Mouse (Mus musculus) layer of hippocampus, postnatal 10 days (tissue): ENCODE results near the gene Nat9. TPM values are rescaled to one million over a fixed set of nuclear protein-coding genes. Genes with fewer than 3 reads are reported as not detected.

Source experiments
- DNase-seq, 2 experiments: peaks; one replicate each; pipeline ENCODE4 v3.0.0; 2021; ENCODE audit warnings: low spot score in 2 of 2
- total RNA-seq, 2 experiments: library from RNA; stranded (reverse); gene quantifications; 2 replicates each; pipeline ENCODE4 v1.2.3; 2021

Gene Nat9
- total RNA-seq, 2 experiments from 2014 or later: 15.8 to 17.6 TPM

DNA sequence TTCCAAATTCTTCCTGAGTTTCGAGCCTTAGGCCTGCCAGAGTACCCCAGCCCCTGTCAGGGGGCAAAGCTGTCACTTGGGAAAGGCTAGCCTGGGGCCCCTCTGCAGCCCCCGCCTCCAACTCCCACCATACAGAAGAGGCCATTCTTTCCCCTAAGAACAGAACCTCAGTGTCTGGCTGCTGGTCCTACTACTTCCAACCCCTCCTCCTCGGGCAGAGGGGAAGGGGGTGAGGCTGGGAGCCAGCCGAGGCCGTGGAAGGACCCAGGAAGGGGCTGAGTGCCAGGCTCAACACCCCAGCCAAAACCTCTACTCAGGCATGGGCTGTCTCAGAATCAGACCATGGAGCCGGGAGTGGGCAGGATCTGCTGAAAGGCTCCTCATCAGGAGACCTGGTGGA, 8.5 kb downstream of the Nat9 start:
- DNase-seq: peak; percentile 70 to 77

- no peak for DNase-seq
Measured at GRCm38 (mm10) chr11:115178766-115179165, 8.9 kb downstream of the Nat9 start.

DNA sequence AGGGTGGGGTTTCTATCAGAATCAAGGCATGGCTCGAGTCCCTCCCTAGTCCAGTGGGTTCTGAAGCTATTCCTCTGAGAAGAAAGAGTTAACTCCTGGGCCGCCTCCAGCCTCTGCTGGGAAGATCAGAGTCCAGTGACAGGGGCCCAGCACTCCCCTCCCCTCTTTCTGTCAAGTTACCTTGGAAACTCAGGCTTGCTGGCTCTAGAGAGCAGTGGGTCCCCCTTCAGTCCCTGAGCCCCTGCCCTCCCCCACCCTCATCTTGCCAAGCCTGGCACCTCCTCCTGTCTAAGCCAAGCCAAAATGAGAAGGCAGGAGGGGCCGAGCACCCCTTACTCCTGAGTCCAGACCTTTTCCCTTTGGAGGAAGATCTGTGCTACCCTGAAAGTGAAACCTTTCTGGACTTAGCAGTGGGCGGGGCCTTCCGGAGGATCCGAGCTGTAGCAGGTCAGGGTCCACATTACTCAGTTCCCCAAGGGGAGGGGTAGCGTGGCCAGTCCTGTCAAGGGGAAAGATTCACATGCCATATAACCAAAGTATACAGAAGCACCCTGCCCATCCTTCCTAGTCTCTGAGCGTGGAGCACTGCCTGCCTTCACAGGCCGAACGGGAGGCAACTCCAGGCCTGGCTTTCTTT, 10.0 kb downstream of the Nat9 start:
- peak in 1 of 2 experiments; percentile 61 for DNase-seq

DNA sequence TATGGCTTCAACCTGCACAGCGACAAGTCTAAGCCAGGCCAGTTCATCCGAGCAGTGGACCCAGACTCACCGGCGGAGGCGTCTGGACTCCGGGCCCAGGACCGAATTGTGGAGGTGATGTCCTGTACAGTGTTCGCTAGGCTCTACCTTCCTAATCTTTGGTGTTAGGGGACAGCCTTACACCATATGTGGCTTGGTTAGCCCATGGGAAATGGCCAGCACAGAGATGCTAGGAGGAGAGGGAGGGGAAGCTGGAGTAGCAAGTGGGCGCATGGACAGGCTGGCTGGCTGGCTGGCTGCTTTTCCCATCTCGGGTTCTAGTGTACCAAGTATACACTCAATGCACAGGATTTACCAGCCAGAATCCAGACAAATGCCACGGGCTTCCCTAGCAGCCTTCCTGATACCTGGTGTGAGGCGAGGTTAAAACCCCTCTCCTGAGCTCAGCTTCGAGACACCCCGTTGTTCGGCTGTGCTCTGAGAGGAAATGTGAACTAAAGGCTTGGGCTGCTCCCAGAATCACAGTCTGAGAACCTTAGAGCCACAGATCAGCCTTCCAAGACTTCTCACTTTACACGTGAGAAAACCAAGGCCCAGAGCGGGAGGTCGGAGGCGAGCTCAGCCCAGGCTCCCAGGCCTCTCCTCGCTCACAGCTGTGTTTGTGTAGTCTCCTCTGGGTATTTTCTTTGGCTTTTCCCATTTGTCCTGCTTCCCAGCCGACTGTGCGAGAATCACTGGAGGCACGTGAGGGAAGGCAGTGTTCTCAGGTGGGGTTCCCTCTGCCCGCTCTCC, 11.1 kb downstream of the Nat9 start:
- DNase-seq: no peak

- no peak for DNase-seq
Measured at GRCm38 (mm10) chr11:115173549-115174339, 13.9 kb downstream of the Nat9 start.

- DNase-seq: no peak
Measured at GRCm38 (mm10) chr11:115172825-115173287, 14.8 kb downstream of the Nat9 start.

GRCm38 (mm10) chr11:115171125-115171524, 16.5 kb downstream of the Nat9 start:
- no peak for DNase-seq

GRCm38 (mm10) chr11:115169430-115169829, 18.2 kb downstream of the Nat9 start:
- no peak for DNase-seq

GRCm38 (mm10) chr11:115167631-115168249, 19.9 kb downstream of the Nat9 start:
- no peak for DNase-seq

DNA sequence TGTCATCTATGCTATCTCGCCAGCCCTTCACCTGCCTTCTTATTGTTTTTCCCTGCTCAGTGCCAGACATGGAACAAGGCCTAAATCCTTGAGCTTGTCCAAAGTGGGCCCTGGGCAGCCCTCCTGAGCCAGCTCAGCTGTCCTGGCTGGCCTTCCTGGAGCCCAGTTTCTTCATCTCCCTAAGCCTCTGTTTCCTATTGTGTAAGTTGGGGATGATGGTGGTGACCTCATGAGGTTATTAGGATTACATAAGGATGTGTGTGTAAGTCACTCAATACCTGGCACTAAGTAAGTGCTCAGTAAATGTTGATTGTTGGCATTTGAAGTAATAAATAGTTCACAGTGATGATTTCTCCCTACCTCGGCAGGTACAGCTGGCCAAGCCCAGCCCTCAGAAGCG, 20.9 kb downstream of the Nat9 start:
- no peak for DNase-seq

DNA sequence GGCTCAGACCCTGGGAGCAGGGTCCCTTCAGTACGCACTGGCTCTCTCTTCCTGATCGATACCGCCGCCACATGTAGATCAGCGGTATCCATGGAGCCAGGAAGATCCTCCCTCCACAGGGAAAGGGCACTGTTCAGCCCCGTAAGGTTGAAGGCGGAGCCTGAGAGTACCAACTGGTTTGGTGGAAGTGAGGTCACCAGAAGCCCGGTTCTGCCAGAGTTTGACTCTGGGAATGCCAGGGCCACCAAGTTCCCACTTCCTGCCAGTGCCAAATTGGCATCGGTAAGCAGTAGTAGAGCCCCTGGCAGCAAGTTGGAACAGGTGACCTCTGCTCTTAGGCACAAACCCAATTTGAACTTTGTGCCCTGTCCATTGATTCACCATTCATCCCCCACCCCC, 22.7 kb downstream of the Nat9 start:
- no peak for DNase-seq

DNA sequence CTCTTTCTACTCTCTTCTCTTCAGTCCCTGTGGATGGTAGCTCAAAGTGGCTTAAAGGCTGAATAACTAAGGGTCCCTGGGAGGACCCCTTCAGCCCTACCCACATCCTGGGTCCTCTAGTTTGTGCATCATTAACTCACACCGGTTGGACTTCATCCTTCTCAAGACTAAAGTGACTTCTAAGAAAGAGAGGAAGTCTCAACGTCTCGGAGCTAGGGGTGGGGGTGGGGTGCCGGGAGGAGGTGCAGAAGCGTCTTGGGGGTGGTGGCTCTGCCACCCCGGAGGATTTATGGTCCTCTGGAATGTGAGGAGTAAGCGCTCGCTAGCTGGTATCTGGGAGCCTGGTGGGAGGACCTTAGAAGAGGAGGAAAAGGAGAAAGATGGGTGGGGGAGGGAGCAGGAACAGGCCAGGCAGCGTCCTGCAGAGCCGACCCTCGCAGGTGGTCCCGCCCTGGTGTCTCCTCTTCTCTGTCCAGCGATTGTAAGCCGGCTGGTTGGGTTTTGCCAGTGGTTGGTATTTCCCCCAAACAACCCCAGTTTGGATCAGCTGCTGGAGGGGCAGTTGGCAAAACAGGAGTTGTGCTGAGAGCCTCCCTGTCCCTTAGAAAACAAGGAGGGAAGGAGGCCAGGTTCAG, 23.2 kb downstream of the Nat9 start:
- no peak for DNase-seq

- peak in 1 of 2 experiments; percentile 51 for DNase-seq
Measured at GRCm38 (mm10) chr11:115163568-115164150, 24.0 kb downstream of the Nat9 start.

DNA sequence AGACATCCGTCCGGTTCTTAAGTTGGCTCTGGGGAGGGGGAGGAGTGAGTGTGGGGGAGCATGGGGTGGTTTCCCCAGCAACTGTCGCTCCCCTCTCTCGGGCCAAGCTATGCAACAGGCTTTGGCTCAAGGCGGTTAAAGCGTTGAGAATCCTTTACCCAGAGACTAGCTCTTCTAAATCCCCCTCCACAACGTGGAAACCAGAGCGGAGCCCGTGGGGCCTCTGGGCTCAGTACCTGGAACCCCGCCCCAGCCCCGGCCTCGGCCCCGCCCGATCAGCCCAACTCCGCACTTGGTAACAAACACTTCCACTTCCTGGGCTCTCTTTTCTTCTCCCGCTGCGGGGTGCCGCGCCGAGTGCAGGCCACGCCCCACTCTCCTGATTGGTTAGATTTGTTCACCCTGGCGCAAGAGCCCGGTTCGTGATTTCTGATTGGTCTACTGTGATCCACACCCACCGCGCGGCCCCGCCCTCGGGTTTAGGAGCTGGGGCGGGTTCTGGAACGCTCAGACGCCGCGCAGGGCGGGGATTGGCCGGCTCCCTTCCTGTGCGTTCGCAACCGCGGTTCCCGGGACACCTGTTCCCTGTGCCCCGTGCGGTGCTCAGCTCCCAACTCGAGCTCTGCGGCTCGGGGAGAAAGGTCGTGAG, 24.7 kb downstream of the Nat9 start, which contains the start of gene Slc9a3r1:
Gene Slc9a3r1 (plus strand): TSS at position 510 of the 649 bp plus-strand sequence.
- DNase-seq: peak; percentile 93 to 96

DNA sequence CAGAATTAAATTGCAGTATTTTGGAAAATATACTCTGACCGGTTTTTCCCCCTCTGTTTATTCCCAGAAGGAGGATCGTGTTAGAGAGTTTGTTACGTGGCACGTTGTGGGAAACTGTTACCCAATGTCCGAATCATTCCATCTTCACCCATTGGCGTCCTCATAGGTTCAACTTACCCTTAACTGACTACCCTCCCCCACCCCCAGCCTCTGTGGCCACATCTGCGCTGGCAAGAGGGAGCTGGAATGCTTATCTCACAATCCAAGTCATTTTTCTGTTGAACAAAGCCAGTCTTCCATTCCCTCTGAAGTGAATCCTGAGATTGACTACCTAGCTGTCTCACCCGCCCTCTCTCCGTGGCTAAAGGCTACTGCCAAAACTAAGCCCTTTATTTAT, 25.5 kb downstream of the Nat9 start:
- no peak for DNase-seq

GRCm38 (mm10) chr11:115161578-115162204, 26.0 kb downstream of the Nat9 start:
- no peak for DNase-seq

DNA sequence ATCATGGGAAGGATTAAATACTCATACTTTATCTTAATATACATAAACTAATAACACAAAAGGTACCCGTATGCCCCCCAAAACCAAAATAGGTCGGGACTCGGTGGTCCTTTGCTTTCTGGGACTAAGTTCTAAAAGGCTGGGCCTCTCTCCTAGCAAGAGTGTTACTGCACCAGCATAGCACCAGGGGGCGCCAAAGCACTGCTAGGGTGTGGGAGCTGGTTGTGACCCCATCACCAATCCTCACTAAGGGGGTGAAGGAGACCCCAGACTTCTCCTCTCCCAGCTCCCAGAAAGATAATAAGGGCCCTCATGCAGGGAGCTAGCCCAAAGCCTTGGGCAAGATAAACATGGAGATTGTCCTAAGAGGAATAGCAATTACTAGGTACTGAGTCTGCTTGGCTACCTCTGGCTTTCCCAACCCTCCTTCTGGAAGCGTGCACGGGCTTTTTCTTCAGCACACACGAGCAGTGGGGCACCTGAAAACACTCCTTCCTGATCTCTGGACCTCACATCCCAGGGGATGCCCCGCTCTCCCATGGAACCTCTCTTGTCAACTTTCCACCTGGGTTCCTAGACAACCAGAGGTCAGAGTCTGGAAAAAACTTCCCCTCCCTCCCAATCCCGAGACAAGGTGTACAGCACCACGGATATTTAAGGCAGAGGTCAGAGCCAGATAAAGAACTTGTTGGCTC, 26.6 kb downstream of the Nat9 start:
- DNase-seq: peak; percentile 86 to 89

GRCm38 (mm10) chr11:115160016-115160797, 27.5 kb downstream of the Nat9 start:
- peak; percentile 79 to 81 for DNase-seq
